ENCODE assay signal across 9 mouse cellular contexts in the genomic region with DNA sequence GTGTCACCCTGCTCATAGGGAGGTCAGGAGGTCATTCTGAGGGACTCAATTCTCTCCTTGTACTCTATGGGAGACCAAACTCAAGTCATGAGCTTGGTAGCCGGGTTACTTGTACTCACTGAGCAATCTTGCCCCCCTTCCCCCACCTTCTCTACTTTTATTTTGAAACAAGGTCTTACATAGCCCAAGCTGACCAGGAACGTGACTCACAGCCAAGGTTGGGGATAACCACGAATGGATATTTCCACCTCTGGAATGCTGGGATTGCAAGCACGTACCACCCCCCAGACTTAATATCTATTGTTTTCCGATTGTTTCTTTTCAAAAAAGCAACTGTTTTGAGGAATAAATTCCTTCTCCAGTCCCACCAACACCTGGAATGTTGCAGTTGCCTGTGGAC.
"Had no signal": no experiment of that assay in that cellular context is flagged by ENCODE, and none has a peak within 500 bp of the region (broad histone marks: within the 10 kb centered on the region; RNA-seq: fewer than 3 reads in every experiment).

No protein-coding gene starts in this region.

- DNase-seq: kidney, adult 9 months; kidney, postnatal 14 days; kidney, postnatal 4 days; left cerebral cortex, postnatal 4 days; liver, postnatal 0 days; lung, embryonic 14.5 days; thymus, adult 18-20 months; thymus, postnatal 14 days; thymus, postnatal 4 days had no signal
